Mouse (Mus musculus) MEL (cell line): ENCODE measurements around the gene Trim37. TPM values are rescaled to one million over a fixed set of nuclear protein-coding genes. Genes with fewer than 3 reads are reported as not detected.

ENCODE experiments used
- DNase-seq: peaks from one replicate; pipeline ENCODE4 v3.0.0; 2011; ENCODE audit warnings: low read depth, low spot score
- H3K27ac ChIP-seq: 2 replicates; pipeline ENCODE4 v1.5.1; 2012; ENCODE audit warnings: low read depth, mild to moderate bottlenecking, control low read depth, low read length, moderate library complexity; ENCODE audit not compliant: control insufficient read depth
- H3K27me3 ChIP-seq, 2 experiments: fragments of 150-350 bp in 1 of 2; sonication (generic) in 1 of 2; 2 replicates each; pipeline ENCODE4 v1.6.1; 2012; ENCODE audit warnings: low read length in 2 of 2, mild to moderate bottlenecking in 2 of 2, improper control_type of control experiment in 1 of 2, moderate library complexity in 1 of 2; ENCODE audit not compliant: insufficient read depth in 2 of 2, control insufficient read depth in 1 of 2
- H3K36me3 ChIP-seq, 2 experiments: 2 replicates each; pipeline ENCODE4 v1.6.1; 2012 to 2014; ENCODE audit warnings: low read length in 2 of 2, improper control_type of control experiment in 1 of 2, inconsistent platforms in 1 of 2, mild to moderate bottlenecking in 1 of 2; ENCODE audit not compliant: insufficient read depth in 2 of 2, control insufficient read depth in 1 of 2
- H3K4me1 ChIP-seq, 2 experiments: fragments of 150-350 bp in 1 of 2; sonication (generic) in 1 of 2; 2 replicates each; pipeline ENCODE4 v1.6.1; 2012; ENCODE audit warnings: low read length in 2 of 2, improper control_type of control experiment in 1 of 2, mild to moderate bottlenecking in 1 of 2; ENCODE audit not compliant: insufficient read depth in 2 of 2, control insufficient read depth in 1 of 2
- H3K4me3 ChIP-seq, 2 experiments: fragments of 150-350 bp in 1 of 2; sonication (generic) in 1 of 2; 2 replicates each; pipeline ENCODE4 v1.5.1; 2012; ENCODE audit warnings: low read depth in 2 of 2, low read length in 2 of 2, mild to moderate bottlenecking in 2 of 2, moderate library complexity in 2 of 2, control low read depth in 1 of 2, improper control_type of control experiment in 1 of 2; ENCODE audit not compliant: control insufficient read depth in 1 of 2, insufficient read depth in 1 of 2
- H3K79me2 ChIP-seq: 2 replicates; pipeline ENCODE4 v1.6.1; 2012; ENCODE audit warnings: mild to moderate bottlenecking, low read length, moderate library complexity; ENCODE audit not compliant: control insufficient read depth, poor library complexity, insufficient read depth
- H3K9ac ChIP-seq: 2 replicates; pipeline ENCODE4 v1.6.1; 2012; ENCODE audit warnings: low read depth, mild to moderate bottlenecking, control low read depth, low read length, moderate library complexity; ENCODE audit not compliant: control insufficient read depth, poor library complexity, severe bottlenecking
- H3K9me3 ChIP-seq: fragments of 150-350 bp; sonication (generic); replicated peaks from 2 replicates; pipeline ENCODE4 v1.6.1; 2012; ENCODE audit warnings: mild to moderate bottlenecking, low read length, improper control_type of control experiment, moderate library complexity; ENCODE audit not compliant: insufficient read depth
- CHD1 ChIP-seq: IDR thresholded peaks from 2 replicates; pipeline ENCODE4 v1.6.1; 2012; ENCODE audit warnings: low read depth, mild to moderate bottlenecking, inconsistent platforms, low read length, improper control_type of control experiment
- CHD2 ChIP-seq: IDR thresholded peaks from 2 replicates; pipeline ENCODE4 v1.6.1; 2011; ENCODE audit warnings: low read length, improper control_type of control experiment
- CTCF ChIP-seq, 3 experiments: IDR thresholded peaks in 2 of 3; conservative IDR thresholded peaks in 1 of 3; 2 replicates each; pipeline ENCODE4 v1.5.1; 2011 to 2012; ENCODE audit warnings: low read length in 3 of 3, low read depth in 2 of 3, mild to moderate bottlenecking in 2 of 3, improper control_type of control experiment in 1 of 3, inconsistent platforms in 1 of 3, mixed read lengths in 1 of 3, moderate library complexity in 1 of 3; ENCODE audit not compliant: control insufficient read depth in 1 of 3, insufficient read depth in 1 of 3, poor library complexity in 1 of 3, severe bottlenecking in 1 of 3
- GABPA ChIP-seq: IDR thresholded peaks from 2 replicates; pipeline ENCODE4 v1.6.1; 2012; ENCODE audit warnings: low read depth, mild to moderate bottlenecking, inconsistent platforms, low read length, improper control_type of control experiment, moderate library complexity
- HCFC1 ChIP-seq: IDR thresholded peaks from 2 replicates; pipeline ENCODE4 v1.6.1; 2012; ENCODE audit warnings: low read depth, mild to moderate bottlenecking, inconsistent platforms, low read length, improper control_type of control experiment, moderate library complexity
- MAX ChIP-seq: IDR thresholded peaks from 2 replicates; pipeline ENCODE4 v1.6.1; 2011; ENCODE audit warnings: low read length, improper control_type of control experiment
- MXI1 ChIP-seq: IDR thresholded peaks from 2 replicates; pipeline ENCODE4 v1.6.1; 2011; ENCODE audit warnings: mild to moderate bottlenecking, low read depth, low read length, improper control_type of control experiment
- NELFE ChIP-seq: IDR thresholded peaks from 2 replicates; pipeline ENCODE4 v1.6.1; 2011; ENCODE audit warnings: low read depth, low read length, improper control_type of control experiment
- NRF1 ChIP-seq: IDR thresholded peaks from 2 replicates; pipeline ENCODE4 v1.6.1; 2014; ENCODE audit warnings: low read depth, mild to moderate bottlenecking, inconsistent platforms, low read length, improper control_type of control experiment, moderate library complexity; ENCODE audit not compliant: poor library complexity, insufficient read depth, severe bottlenecking
- POLR2A ChIP-seq, 2 experiments: IDR thresholded peaks; 2 replicates each; pipeline ENCODE4 v1.6.1; 2011 to 2012; ENCODE audit warnings: low read length in 2 of 2, mild to moderate bottlenecking in 2 of 2, control low read depth in 1 of 2, improper control_type of control experiment in 1 of 2, low read depth in 1 of 2, moderate library complexity in 1 of 2; ENCODE audit not compliant: control insufficient read depth in 1 of 2, insufficient read depth in 1 of 2, poor library complexity in 1 of 2
- POLR2AphosphoS2 ChIP-seq: IDR thresholded peaks from 2 replicates; pipeline ENCODE4 v1.6.1; 2011; ENCODE audit warnings: low read length, improper control_type of control experiment
- RAD21 ChIP-seq: IDR thresholded peaks from 2 replicates; pipeline ENCODE4 v1.6.1; 2011; ENCODE audit warnings: mild to moderate bottlenecking, low read depth, low read length, improper control_type of control experiment
- SIN3A ChIP-seq: IDR thresholded peaks from 2 replicates; pipeline ENCODE4 v1.6.1; 2012; ENCODE audit warnings: low read length, improper control_type of control experiment, inconsistent platforms
- TAL1 ChIP-seq: IDR thresholded peaks from 2 replicates; pipeline ENCODE4 v1.6.1; 2012; ENCODE audit warnings: mild to moderate bottlenecking, inconsistent platforms, low read length, moderate library complexity, mixed read lengths
- TBP ChIP-seq: IDR thresholded peaks from 2 replicates; pipeline ENCODE4 v1.8.0; 2011; ENCODE audit warnings: low read depth, low read length, improper control_type of control experiment
- UBTF ChIP-seq: IDR thresholded peaks from 2 replicates; pipeline ENCODE4 v1.6.1; 2012; ENCODE audit warnings: low read depth, mild to moderate bottlenecking, inconsistent platforms, low read length, improper control_type of control experiment, moderate library complexity, borderline replicate concordance; ENCODE audit not compliant: insufficient read depth
- USF2 ChIP-seq, 2 experiments: IDR thresholded peaks; 2 replicates each; pipeline ENCODE4 v1.6.1; 2011 to 2012; ENCODE audit warnings: improper control_type of control experiment in 2 of 2, low read length in 2 of 2, borderline replicate concordance in 1 of 2, inconsistent platforms in 1 of 2, low read depth in 1 of 2, mild to moderate bottlenecking in 1 of 2; ENCODE audit not compliant: insufficient read depth in 1 of 2
- ZC3H11A ChIP-seq: IDR thresholded peaks from 2 replicates; pipeline ENCODE4 v1.6.1; 2012; ENCODE audit warnings: low read depth, mild to moderate bottlenecking, inconsistent platforms, low read length, improper control_type of control experiment
- ZMIZ1 ChIP-seq: IDR thresholded peaks from 2 replicates; pipeline ENCODE4 v1.6.1; 2012; ENCODE audit warnings: low read depth, mild to moderate bottlenecking, inconsistent platforms, low read length, improper control_type of control experiment, moderate library complexity
- polyA plus RNA-seq, 2 experiments: library from polyadenylated mRNA; stranded (reverse) in 1 of 2; unstranded in 1 of 2; fragments of >175 nt in 1 of 2; fragments of >200 nt in 1 of 2; gene quantifications; 2 replicates each; pipeline versions ENCODE4 v1.2.1 to v1.2.4; 2012; ENCODE audit warnings: low replicate concordance in 2 of 2, low read depth in 1 of 2; ENCODE audit not compliant: insufficient read length in 2 of 2, insufficient read depth in 1 of 2, missing spikeins in 1 of 2
- total RNA-seq: library from RNA; depleted of rRNA; stranded (reverse); fragments of 300-350 nt; gene quantifications from 2 replicates; pipeline ENCODE4 v1.2.3, GENCODE M21; 2012

The Trim37 gene
- total and polyA plus RNA-seq, 3 experiments = 39.3 to 52.1 TPM; not detected in 1

DNA sequence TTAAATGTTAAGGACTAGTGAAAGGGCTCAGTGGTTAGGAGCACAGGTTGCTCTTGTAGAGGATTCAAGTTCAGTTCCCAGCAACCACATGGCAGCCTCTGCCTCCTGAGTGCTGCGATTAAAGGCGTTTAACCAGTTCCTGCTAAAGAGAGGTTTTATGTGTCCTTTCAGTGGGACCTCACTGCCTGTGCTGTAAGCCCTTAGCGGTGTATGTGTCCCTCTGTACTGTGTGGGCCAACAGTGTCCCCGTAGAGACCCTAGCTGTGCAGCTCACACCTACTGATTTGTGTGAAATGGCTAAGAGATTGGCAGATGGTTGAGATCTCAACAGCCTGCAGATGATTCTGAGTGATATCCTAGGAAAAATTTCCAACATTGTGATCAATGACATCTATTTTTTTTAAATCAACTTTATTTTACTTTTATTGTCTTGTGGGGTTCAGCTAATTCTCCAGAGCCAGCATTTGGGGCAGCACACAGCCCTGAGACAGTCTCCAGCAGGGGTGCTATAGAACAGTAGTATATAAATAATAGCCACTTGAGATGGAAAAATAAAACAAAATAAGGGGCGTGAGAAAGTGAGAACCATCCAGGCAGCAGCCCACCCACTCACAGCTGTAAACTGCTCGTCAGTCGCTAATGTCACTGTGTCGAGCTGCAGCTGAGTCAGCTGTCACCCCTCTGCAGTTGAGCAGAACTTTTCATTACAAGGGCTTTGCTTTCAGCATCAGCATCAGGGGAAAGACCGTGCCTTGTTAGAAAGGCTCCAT lies 120.0 kb downstream of the Trim37 start:
- no peak overlapping the region for H3K4me3 ChIP-seq
- H3K9ac ChIP-seq = no peak overlapping the region
- no peaks in the 10 kb centered on the region for H3K9me3 ChIP-seq
- no peaks in the 10 kb centered on the region for H3K36me3 ChIP-seq
- DNase-seq = no peak
- no peaks in the 10 kb centered on the region for H3K27me3 ChIP-seq
- TF ChIP-seq MXI1 = no peak
- TF ChIP-seq HCFC1 = no peak
- TF ChIP-seq POLR2A (IDR thresholded peaks at IDR 0.05; ENCODE audit: control insufficient read depth in 1 of 2, insufficient read depth in 1 of 2, low read depth in 1 of 2, low read length in 2 of 2, poor library complexity in 1 of 2) = no peak
- TF ChIP-seq MAX = no peak
- TF ChIP-seq NRF1 = no peak
- TF ChIP-seq RAD21 = no peak; the same call in 1 of the 2 replicates
- no peak for TF ChIP-seq UBTF
- TF ChIP-seq CHD1 = no peak
- TF ChIP-seq CHD2 = no peak
- no peak for TF ChIP-seq SIN3A
- TF ChIP-seq TBP = no peak
- no peak for TF ChIP-seq TAL1
- no peak for TF ChIP-seq ZC3H11A
- TF ChIP-seq USF2 (IDR thresholded peaks at IDR 0.05; ENCODE audit: borderline replicate concordance in 1 of 2, insufficient read depth in 1 of 2, low read depth in 1 of 2, low read length in 2 of 2) = no peak
- TF ChIP-seq ZMIZ1 = no peak
- TF ChIP-seq NELFE = no peak
- no peak for TF ChIP-seq POLR2AphosphoS2
- TF ChIP-seq GABPA = no peak
- TF ChIP-seq CTCF (IDR thresholded peaks at IDR 0.05 in 2 of 3, conservative IDR thresholded peaks at IDR 0.05 in 1 of 3; ENCODE audit: control insufficient read depth in 1 of 3, insufficient read depth in 1 of 3, low read depth in 2 of 3, low read length in 3 of 3, poor library complexity in 1 of 3, severe bottlenecking in 1 of 3) = no peak
- H3K4me1 ChIP-seq = no peaks in the 10 kb centered on the region
- no peak overlapping the region for H3K27ac ChIP-seq
- H3K79me2 ChIP-seq = no peaks in the 10 kb centered on the region

DNA sequence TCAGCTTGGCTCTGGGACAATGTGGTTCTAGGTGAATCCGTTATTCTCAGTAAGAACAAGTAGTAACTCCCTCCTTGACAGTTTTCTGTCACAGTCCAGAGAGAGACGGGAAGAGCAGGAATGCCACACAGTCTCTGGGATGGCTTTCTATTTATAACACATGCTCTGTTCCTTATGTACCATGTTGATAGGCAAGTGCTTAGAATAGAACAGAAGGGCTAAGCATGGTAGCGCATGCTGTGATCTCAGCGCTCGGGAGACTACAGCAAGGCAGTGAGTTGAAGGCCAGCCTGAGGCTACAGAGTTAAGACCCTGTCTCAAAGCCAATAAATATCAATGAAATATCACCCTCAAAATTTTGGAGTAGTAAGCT lies 120.6 kb downstream of the Trim37 start:
- no peaks in the 10 kb centered on the region for H3K36me3 ChIP-seq
- no peak overlapping the region for H3K27ac ChIP-seq
- H3K79me2 ChIP-seq = no peaks in the 10 kb centered on the region
- no peak overlapping the region for H3K9ac ChIP-seq
- no peaks in the 10 kb centered on the region for H3K4me1 ChIP-seq
- H3K27me3 ChIP-seq = no peaks in the 10 kb centered on the region
- no peak overlapping the region for H3K4me3 ChIP-seq
- no peaks in the 10 kb centered on the region for H3K9me3 ChIP-seq
- no peak for DNase-seq
- no peak for TF ChIP-seq MAX
